Mouse (Mus musculus) brain, adult 10 weeks (tissue): ENCODE measurements around the gene Osbpl3. TPM values are rescaled to one million over a fixed set of nuclear protein-coding genes. Genes with fewer than 3 reads are reported as not detected.

ENCODE experiments used
- polyA plus RNA-seq: library from polyadenylated mRNA; stranded (reverse); fragments of 350-450 nt; fragmentation: Illumina TruSeq; extraction: RNeasy Lipid Tissue Mini Kit (QIAGEN cat#74804); gene quantifications from one replicate; pipeline ENCODE4 v1.2.3, GENCODE M21; 2015; ENCODE audit warnings: low read depth, low replicate concordance

Gene Osbpl3
- 22.6 TPM for polyA plus RNA-seq

GRCm38 (mm10) chr6:50455829-50456469, at the start of gene Osbpl3:
Osbpl3 (minus strand) TSS chr6:50456201.

GRCm38 (mm10) chr6:50263670-50264069, 192.3 kb downstream of the Osbpl3 start, which contains the start of gene Gsdme:
Gsdme (minus strand) TSS chr6:50263862.

Other genes with a start within 250 kb of the Osbpl3 start
- 14.6 TPM for gene Gsdme, start 192.3 kb downstream of the Osbpl3 start, polyA plus RNA-seq
- gene Cycs, start 110.3 kb upstream of the Osbpl3 start, polyA plus RNA-seq = 143 TPM
- gene 4921507P07Rik, start 140.4 kb upstream of the Osbpl3 start, polyA plus RNA-seq = 0.61 TPM
- gene Npvf, start 198.2 kb upstream of the Osbpl3 start, polyA plus RNA-seq = not detected